Mouse (Mus musculus): ENCODE data around the gene Uvrag.

GRCm38 (mm10) chr7:98970721-98971120 is 170.2 kb downstream of the Uvrag start:
- TF ChIP-seq POLR2A (IDR thresholded peaks at IDR 0.05; ENCODE audit: insufficient read depth, low read depth, low read length) (no peak), CTCF (IDR thresholded peaks at IDR 0.05) (no peak)

Measured in heart, adult 2 months (tissue).